ENCODE assay signal across 10 mouse cellular contexts in the genomic region with DNA sequence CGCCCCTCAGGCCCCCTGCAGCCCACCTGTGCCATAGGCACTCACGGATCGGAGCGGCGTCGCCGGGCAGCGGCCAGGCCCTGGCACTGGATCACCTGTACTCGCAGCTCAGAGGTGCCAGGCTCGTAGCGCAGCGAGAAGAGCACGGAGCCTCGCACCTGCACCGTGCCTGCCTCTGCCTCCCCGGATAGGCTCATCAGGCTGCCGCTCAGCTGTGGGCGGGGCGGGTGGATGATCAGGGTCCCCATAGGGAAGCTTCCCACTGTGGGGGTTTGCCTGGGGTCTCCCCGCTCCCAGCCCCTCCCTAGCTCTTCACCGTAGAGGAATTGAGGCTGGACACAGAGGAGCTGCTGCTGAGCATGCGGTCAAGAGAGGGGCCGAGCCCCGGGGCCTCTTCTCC. TPM values are rescaled to one million over a fixed set of nuclear protein-coding genes. Genes with fewer than 3 reads are reported as not detected.
A peak's percentile ranks its signal among the peaks of the same experiment; 100 is the strongest.
DNase-seq lines count a peak whose midpoint lies in the region; ATAC-seq lines count a peak whose summit lies in the region.
"Had no signal": no experiment of that assay in that cellular context is flagged by ENCODE, and none has a peak within 500 bp of the region (broad histone marks: within the 10 kb centered on the region; RNA-seq: fewer than 3 reads in every experiment).

No protein-coding gene starts in this region.

- no peak for DNase-seq in hindbrain, embryonic 14.5 days (ENCODE audit: low spot score)
- peak; percentile 46 for DNase-seq in right cerebral cortex, postnatal 4 days
- no peak for DNase-seq in right cerebral cortex, postnatal 36 days (ENCODE audit: low spot score in 2 of 2)
- DNase-seq in cerebellum, adult 11-12 months: no peak
- DNase-seq in gastrocnemius, postnatal 25 days: no peak
- DNase-seq in embryo, embryonic 11 days: no peak
- DNase-seq: cerebellum, adult 8-10 months had no signal

- H3K36me3 ChIP-seq in hindbrain, embryonic 12.5 days: no peaks in the 10 kb centered on the region
- no peaks in the 10 kb centered on the region for H3K36me3 ChIP-seq in hindbrain, embryonic 14.5 days (replicated peaks; ENCODE audit: control insufficient read depth, insufficient read depth)
- H3K36me3 ChIP-seq in limb, embryonic 12.5 days: no peaks in the 10 kb centered on the region

- WGBS in hindbrain, embryonic 12.5 days: 19% methylated on average over 24 of the region's 24 CpGs
- 18% methylated on average over 24 of the region's 24 CpGs for WGBS in hindbrain, embryonic 14.5 days
- 16% methylated on average over 24 of the region's 24 CpGs for WGBS in limb, embryonic 12.5 days

- H3K4me3 ChIP-seq in hindbrain, embryonic 12.5 days: no peak overlapping the region
- no peak overlapping the region for H3K4me3 ChIP-seq in hindbrain, embryonic 14.5 days (replicated peaks; ENCODE audit: low read length)
- peak overlapping the region; percentile 3; the same call in 1 of the 2 replicates for H3K4me3 ChIP-seq in limb, embryonic 12.5 days (replicated peaks)

- no peak for ATAC-seq in hindbrain, embryonic 12.5 days (ENCODE audit: low FRiP score)
- ATAC-seq in hindbrain, embryonic 14.5 days (ENCODE audit: low FRiP score): no peak
- no peak for ATAC-seq in limb, embryonic 12.5 days (ENCODE audit: insufficient number of reproducible peaks, insufficient read depth, low FRiP score, low TSS enrichment, low read depth)

- H3K4me1 ChIP-seq in hindbrain, embryonic 12.5 days: no peaks in the 10 kb centered on the region
- H3K4me1 ChIP-seq in hindbrain, embryonic 14.5 days (replicated peaks; ENCODE audit: control insufficient read depth, insufficient read depth, low read length): no peaks in the 10 kb centered on the region
- peaks cover 6% of the 10 kb centered on the region for H3K4me1 ChIP-seq in limb, embryonic 12.5 days (replicated peaks)

- no peaks in the 10 kb centered on the region for H3K9me3 ChIP-seq in hindbrain, embryonic 12.5 days (replicated peaks)
- H3K9me3 ChIP-seq in hindbrain, embryonic 14.5 days (ENCODE audit: control insufficient read depth, low read length): no peaks in the 10 kb centered on the region
- H3K9me3 ChIP-seq in limb, embryonic 12.5 days: no peaks in the 10 kb centered on the region

- no peak overlapping the region for H3K27ac ChIP-seq in hindbrain, embryonic 12.5 days
- H3K27ac ChIP-seq in hindbrain, embryonic 14.5 days: no peak overlapping the region
- no peak overlapping the region for H3K27ac ChIP-seq in limb, embryonic 12.5 days

- peaks cover 61% of the 10 kb centered on the region for H3K27me3 ChIP-seq in hindbrain, embryonic 12.5 days
- H3K27me3 ChIP-seq in hindbrain, embryonic 14.5 days (ENCODE audit: control insufficient read depth, insufficient read depth, low read length): peaks cover 35% of the 10 kb centered on the region
- H3K27me3 ChIP-seq in limb, embryonic 12.5 days: peaks cover 67% of the 10 kb centered on the region

- no peak overlapping the region for H3K9ac ChIP-seq in hindbrain, embryonic 12.5 days
- H3K9ac ChIP-seq in hindbrain, embryonic 14.5 days: no peak overlapping the region
- H3K9ac ChIP-seq in limb, embryonic 12.5 days (replicated peaks): peak overlapping the region; percentile 40; the same call in 1 of the 2 replicates

- H3K4me2 ChIP-seq in hindbrain, embryonic 12.5 days (replicated peaks): 0 out of 2 replicates have a peak overlapping the region, but pooled peaks have one; percentile 13
- no peak overlapping the region; the same call in 1 of the 2 replicates for H3K4me2 ChIP-seq in hindbrain, embryonic 14.5 days (replicated peaks)
- H3K4me2 ChIP-seq in limb, embryonic 12.5 days: peak overlapping the region; percentile 27; the same call in 1 of the 2 replicates

RNA-seq across cellular contexts. Expression of a gene that starts 6.1 kb away (rescaled TPM):
- 0.67 and 1.2 TPM in 2 replicates for polyA plus RNA-seq in hindbrain, embryonic 12.5 days (2016; fragmentation: Nextera tagmentation; extraction: Ambion mirVana)
- 0.26 and 0.43 TPM in 2 replicates for polyA plus RNA-seq in hindbrain, embryonic 14.5 days (2014; fragmentation: Nextera tagmentation; extraction: Ambion mirVana)
- polyA plus RNA-seq in limb, embryonic 12.5 days (2016; fragmentation: Nextera tagmentation; extraction: Ambion mirVana): 3.8 and 4.1 TPM in 2 replicates
- total RNA-seq in gastrocnemius, postnatal 25 days (2021): under 1 TPM; 0.29 to 0.36 TPM

RNA-seq across cellular contexts. Expression of a gene that starts 16.2 kb away (rescaled TPM):
- polyA plus RNA-seq in hindbrain, embryonic 12.5 days (2016; fragmentation: Nextera tagmentation; extraction: Ambion mirVana): 1.9 and 2.3 TPM in 2 replicates
- 1.7 and 3.0 TPM in 2 replicates for polyA plus RNA-seq in hindbrain, embryonic 14.5 days (2014; fragmentation: Nextera tagmentation; extraction: Ambion mirVana)
- polyA plus RNA-seq in limb, embryonic 12.5 days (2016; fragmentation: Nextera tagmentation; extraction: Ambion mirVana): 2.3 and 2.9 TPM in 2 replicates
- total RNA-seq in gastrocnemius, postnatal 25 days (2021): 10 to 100 TPM in 1 of 2 experiments, 1 to 10 TPM in 1; 5.8 to 12.5 TPM

RNA-seq across cellular contexts. Expression of a gene that starts 20.8 kb away (rescaled TPM):
- 75.7 and 77.7 TPM in 2 replicates for polyA plus RNA-seq in hindbrain, embryonic 12.5 days (2016; fragmentation: Nextera tagmentation; extraction: Ambion mirVana)
- 119 and 121 TPM in 2 replicates for polyA plus RNA-seq in hindbrain, embryonic 14.5 days (2014; fragmentation: Nextera tagmentation; extraction: Ambion mirVana)
- polyA plus RNA-seq in limb, embryonic 12.5 days (2016; fragmentation: Nextera tagmentation; extraction: Ambion mirVana): 81.4 and 85.3 TPM in 2 replicates
- total RNA-seq in gastrocnemius, postnatal 25 days (2021): 10 to 100 TPM; 20.8 to 23.5 TPM

RNA-seq across cellular contexts. Expression of a gene that starts 44.5 kb away (rescaled TPM):
- polyA plus RNA-seq in hindbrain, embryonic 12.5 days (2016; fragmentation: Nextera tagmentation; extraction: Ambion mirVana): 0.08 and 0.35 TPM in 2 replicates
- 1.5 and 2.3 TPM in 2 replicates for polyA plus RNA-seq in hindbrain, embryonic 14.5 days (2014; fragmentation: Nextera tagmentation; extraction: Ambion mirVana)
- polyA plus RNA-seq in limb, embryonic 12.5 days (2016; fragmentation: Nextera tagmentation; extraction: Ambion mirVana): 0.24 and 0.58 TPM in 2 replicates
- not detected for total RNA-seq in gastrocnemius, postnatal 25 days (2021)
- total RNA-seq: megakaryocyte-erythroid progenitor cell, adult 5-6 weeks had no signal

RNA-seq across cellular contexts. Expression of a gene that starts 44.9 kb away (rescaled TPM):
- 2.0 and 2.3 TPM in 2 replicates for polyA plus RNA-seq in hindbrain, embryonic 12.5 days (2016; fragmentation: Nextera tagmentation; extraction: Ambion mirVana)
- polyA plus RNA-seq in hindbrain, embryonic 14.5 days (2014; fragmentation: Nextera tagmentation; extraction: Ambion mirVana): 2.2 TPM in 2 replicates
- 3.2 and 4.6 TPM in 2 replicates for polyA plus RNA-seq in limb, embryonic 12.5 days (2016; fragmentation: Nextera tagmentation; extraction: Ambion mirVana)
- total RNA-seq in gastrocnemius, postnatal 25 days (2021): not detected
- total RNA-seq: megakaryocyte-erythroid progenitor cell, adult 5-6 weeks had no signal
